Mouse (Mus musculus): ENCODE measurements at regions not wholly inside any gene's neighbourhood (a gene's known extent, or its start where the extent isn't known, plus 50 kb on each side); places are given as distances from the start of the nearest gene placed in this dataset.

GRCm38 (mm10) chr10:44699988-44700537 is 171.8 kb upstream of the Prdm1 start:
- Histone ChIP-seq H3K27me3 (replicated peaks) (no peaks in the 10 kb centered on the region), H3K27ac (no peak overlapping the region), H3K4me2 (replicated peaks) (no peak overlapping the region), H3K4me3 (replicated peaks) (no peak overlapping the region), H3K36me3 (no peaks in the 10 kb centered on the region), H3K4me1 (replicated peaks) (no peaks in the 10 kb centered on the region), H3K9ac (no peak overlapping the region), H3K9me3 (no peaks in the 10 kb centered on the region)
- 85% methylated on average over 11 of the region's 11 CpGs for WGBS
- ATAC-seq, result no peak

- no peaks in the 10 kb centered on the region for H3K36me3 ChIP-seq
- ATAC-seq, result no peak
- 75% methylated on average over 2 of the region's 2 CpGs for WGBS
Measured at GRCm38 (mm10) chr10:44697966-44698365, 169.7 kb upstream of the Prdm1 start.

GRCm38 (mm10) chr10:44696973-44697372 is 168.7 kb upstream of the Prdm1 start:
- no peaks in the 10 kb centered on the region for H3K27me3 ChIP-seq (replicated peaks)
- no peak overlapping the region for H3K27ac ChIP-seq
- H3K4me3 ChIP-seq (replicated peaks), result no peak overlapping the region
- WGBS, result 58% methylated on average over 2 of the region's 2 CpGs
- H3K9ac ChIP-seq, result no peak overlapping the region
- ATAC-seq, result no peak
- no peaks in the 10 kb centered on the region for H3K4me1 ChIP-seq (replicated peaks)
- no peaks in the 10 kb centered on the region for H3K36me3 ChIP-seq
- no peaks in the 10 kb centered on the region for H3K9me3 ChIP-seq
- H3K4me2 ChIP-seq (replicated peaks), result no peak overlapping the region

More at GRCm38 (mm10) chr10:44697966-44698365, 169.7 kb upstream of the Prdm1 start:
- no peaks in the 10 kb centered on the region for H3K4me1 ChIP-seq (replicated peaks)
- no peak overlapping the region for H3K9ac ChIP-seq
- no peak overlapping the region for H3K4me2 ChIP-seq (replicated peaks)
- H3K27ac ChIP-seq, result no peak overlapping the region
- H3K4me3 ChIP-seq (replicated peaks), result no peak overlapping the region
- H3K9me3 ChIP-seq, result no peaks in the 10 kb centered on the region
- H3K27me3 ChIP-seq (replicated peaks), result no peaks in the 10 kb centered on the region

- Histone ChIP-seq H3K27ac (no peak overlapping the region), H3K4me3 (replicated peaks) (no peak overlapping the region), H3K9me3 (no peaks in the 10 kb centered on the region), H3K4me2 (replicated peaks) (no peak overlapping the region), H3K4me1 (replicated peaks) (no peaks in the 10 kb centered on the region), H3K27me3 (replicated peaks) (no peaks in the 10 kb centered on the region), H3K36me3 (no peaks in the 10 kb centered on the region), H3K9ac (no peak overlapping the region)
- no peak for ATAC-seq
- 65% methylated on average over 15 of the region's 15 CpGs for WGBS
Measured at GRCm38 (mm10) chr10:44691590-44692327, 163.5 kb upstream of the Prdm1 start.

GRCm38 (mm10) chr10:44688555-44688954 is 160.3 kb upstream of the Prdm1 start:
- Histone ChIP-seq H3K27me3 (replicated peaks) (no peaks in the 10 kb centered on the region), H3K4me2 (replicated peaks) (no peak overlapping the region), H3K36me3 (no peaks in the 10 kb centered on the region), H3K4me1 (replicated peaks) (no peaks in the 10 kb centered on the region), H3K9me3 (no peaks in the 10 kb centered on the region), H3K27ac (no peak overlapping the region), H3K4me3 (replicated peaks) (no peak overlapping the region), H3K9ac (no peak overlapping the region)
- 87% methylated on average over 3 of the region's 3 CpGs for WGBS
- no peak for ATAC-seq

GRCm38 (mm10) chr10:44686055-44686454 is 157.8 kb upstream of the Prdm1 start:
- WGBS, result 64% methylated on average over 4 of the region's 4 CpGs
- H3K4me3 ChIP-seq (replicated peaks), result no peak overlapping the region
- H3K9me3 ChIP-seq, result no peaks in the 10 kb centered on the region
- H3K4me1 ChIP-seq (replicated peaks), result no peaks in the 10 kb centered on the region
- no peak overlapping the region for H3K9ac ChIP-seq
- no peak for ATAC-seq
- H3K36me3 ChIP-seq, result no peaks in the 10 kb centered on the region
- no peak overlapping the region for H3K4me2 ChIP-seq (replicated peaks)
- H3K27me3 ChIP-seq (replicated peaks), result no peaks in the 10 kb centered on the region
- no peak overlapping the region for H3K27ac ChIP-seq

GRCm38 (mm10) chr10:44685215-44685614 is 156.9 kb upstream of the Prdm1 start:
- no peak overlapping the region for H3K4me3 ChIP-seq (replicated peaks)
- WGBS, result 50% methylated on average over 3 of the region's 3 CpGs
- H3K9ac ChIP-seq, result no peak overlapping the region
- no peak overlapping the region for H3K4me2 ChIP-seq (replicated peaks)
- no peaks in the 10 kb centered on the region for H3K4me1 ChIP-seq (replicated peaks)
- H3K27ac ChIP-seq, result no peak overlapping the region
- H3K36me3 ChIP-seq, result no peaks in the 10 kb centered on the region
- no peaks in the 10 kb centered on the region for H3K27me3 ChIP-seq (replicated peaks)
- ATAC-seq, result no peak
- H3K9me3 ChIP-seq, result no peaks in the 10 kb centered on the region

GRCm38 (mm10) chr10:44676506-44676905 is 148.2 kb upstream of the Prdm1 start:
- Histone ChIP-seq H3K36me3 (no peaks in the 10 kb centered on the region), H3K27me3 (replicated peaks) (no peaks in the 10 kb centered on the region), H3K9ac (no peak overlapping the region), H3K4me1 (replicated peaks) (no peaks in the 10 kb centered on the region), H3K4me3 (replicated peaks) (no peak overlapping the region), H3K9me3 (no peaks in the 10 kb centered on the region), H3K4me2 (replicated peaks) (no peak overlapping the region), H3K27ac (no peak overlapping the region)
- 79% methylated on average over 3 of the region's 3 CpGs for WGBS
- no peak for ATAC-seq

GRCm38 (mm10) chr10:44665509-44666144 is 137.3 kb upstream of the Prdm1 start:
- no peak overlapping the region for H3K4me2 ChIP-seq (replicated peaks)
- no peak overlapping the region for H3K4me3 ChIP-seq (replicated peaks)
- H3K4me1 ChIP-seq (replicated peaks), result no peaks in the 10 kb centered on the region
- WGBS, result 82% methylated on average over 4 of the region's 4 CpGs
- H3K9me3 ChIP-seq, result no peaks in the 10 kb centered on the region
- no peak for ATAC-seq
- no peaks in the 10 kb centered on the region for H3K36me3 ChIP-seq
- H3K27me3 ChIP-seq (replicated peaks), result no peaks in the 10 kb centered on the region
- H3K27ac ChIP-seq, result no peak overlapping the region
- no peak overlapping the region for H3K9ac ChIP-seq

GRCm38 (mm10) chr10:44659499-44659898 is 131.2 kb upstream of the Prdm1 start:
- Histone ChIP-seq H3K4me3 (replicated peaks) (no peak overlapping the region), H3K4me1 (replicated peaks) (no peaks in the 10 kb centered on the region), H3K9ac (no peak overlapping the region), H3K4me2 (replicated peaks) (no peak overlapping the region), H3K9me3 (no peaks in the 10 kb centered on the region), H3K27ac (no peak overlapping the region), H3K27me3 (replicated peaks) (no peaks in the 10 kb centered on the region), H3K36me3 (no peaks in the 10 kb centered on the region)
- no peak for ATAC-seq
- 80% methylated on average over 3 of the region's 3 CpGs for WGBS

- 57% methylated on average over 5 of the region's 5 CpGs for WGBS
- H3K9me3 ChIP-seq, result no peaks in the 10 kb centered on the region
- no peak overlapping the region for H3K9ac ChIP-seq
- no peak overlapping the region for H3K4me3 ChIP-seq (replicated peaks)
- H3K4me2 ChIP-seq (replicated peaks), result no peak overlapping the region
- no peaks in the 10 kb centered on the region for H3K4me1 ChIP-seq (replicated peaks)
- no peaks in the 10 kb centered on the region for H3K27me3 ChIP-seq (replicated peaks)
- H3K36me3 ChIP-seq, result no peaks in the 10 kb centered on the region
- peak; percentile 28; the same call in 1 of the 2 replicates for ATAC-seq
- H3K27ac ChIP-seq, result no peak overlapping the region
Measured at GRCm38 (mm10) chr10:44653761-44654160, 125.5 kb upstream of the Prdm1 start.

GRCm38 (mm10) chr10:44647021-44647420 is 118.7 kb upstream of the Prdm1 start:
- no peaks in the 10 kb centered on the region for H3K9me3 ChIP-seq
- 23% methylated on average over 5 of the region's 5 CpGs for WGBS

More at GRCm38 (mm10) chr10:44647021-44647420, 118.7 kb upstream of the Prdm1 start:
- Histone ChIP-seq H3K36me3 (no peaks in the 10 kb centered on the region), H3K4me1 (replicated peaks) (peaks cover 2% of the 10 kb centered on the region; the same call in 1 of the 2 replicates), H3K9ac (no peak overlapping the region), H3K27ac (no peak overlapping the region), H3K27me3 (replicated peaks) (no peaks in the 10 kb centered on the region), H3K4me2 (replicated peaks) (no peak overlapping the region), H3K4me3 (replicated peaks) (no peak overlapping the region)
- ATAC-seq, result no peak
